Mouse (Mus musculus): Measurements from ENCODE around the gene Gm21117.
"Not testable (repeated sequence)": the region's sequence is repeated elsewhere in the genome, so short reads cannot be mapped to it uniquely, and the experiment has no call there.

Gene Gm21117

DNA sequence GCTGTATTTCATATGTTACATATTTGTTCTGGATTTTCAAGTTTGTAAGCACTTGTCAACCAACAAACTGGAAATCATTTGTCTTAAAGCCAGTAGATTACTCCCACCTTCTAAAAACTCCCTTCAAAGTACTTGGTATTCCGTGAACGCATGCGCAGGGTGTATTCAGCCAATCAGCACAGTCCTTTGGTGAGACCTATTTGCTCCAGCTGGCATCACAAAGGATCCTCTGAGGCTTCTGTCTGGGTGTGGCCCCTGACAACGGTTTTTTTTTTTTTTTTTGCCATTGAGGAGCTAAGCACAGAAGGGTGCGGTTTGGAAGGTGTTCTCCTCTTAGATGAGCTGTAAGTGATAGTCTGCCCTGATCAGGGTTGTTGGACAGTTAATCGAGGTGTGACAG is at the start of gene Gm21117:
TSS of gene Gm21117 (plus strand) at position 301 of the 400 bp plus-strand sequence.
- not testable (repeated sequence) for DNase-seq (ENCODE audit: low spot score)
